Mouse (Mus musculus) small intestine, adult 10 weeks (tissue): ENCODE measurements around the gene Olfr571. TPM values are rescaled to one million over a fixed set of nuclear protein-coding genes. Genes with fewer than 3 reads are reported as not detected.

Source experiments
- polyA plus RNA-seq: library from polyadenylated mRNA; stranded (reverse); fragments of 350-450 nt; fragmentation: Illumina TruSeq; extraction: RNeasy Lipid Tissue Mini Kit (QIAGEN cat#74804); gene quantifications from one replicate; pipeline ENCODE4 v1.2.3, GENCODE M21; 2014; ENCODE audit warnings: low replicate concordance

Olfr571 gene
- polyA plus RNA-seq: not detected

GRCm38 (mm10) chr7:102917032-102917875, at the start of gene Olfr571:
Gene Olfr571, minus strand, starts transcription at chr7:102917536.

GRCm38 (mm10) chr7:102962360-102962759, 45.0 kb upstream of the Olfr571 start, which contains the start of gene Olfr576:
Gene Olfr576, plus strand, starts transcription at chr7:102962660.

GRCm38 (mm10) chr7:102958593-102958992, 41.3 kb upstream of the Olfr571 start, which contains the start of gene Olfr575:
Gene Olfr575, minus strand, starts transcription at chr7:102958775.

GRCm38 (mm10) chr7:102948167-102948566, 30.8 kb upstream of the Olfr571 start, which contains the start of gene Olfr574:
Gene Olfr574, plus strand, starts transcription at chr7:102948467.

GRCm38 (mm10) chr7:102942475-102942874, 25.1 kb upstream of the Olfr571 start, which contains the start of gene Olfr573-ps1:
Gene Olfr573-ps1, minus strand, starts transcription at chr7:102942575.

GRCm38 (mm10) chr7:102924109-102924508, 6.8 kb upstream of the Olfr571 start, which contains the start of gene Olfr572:
Gene Olfr572, plus strand, starts transcription at chr7:102924409.

GRCm38 (mm10) chr7:102890782-102891181, 26.6 kb downstream of the Olfr571 start, which contains the start of gene Olfr569:
Gene Olfr569, minus strand, starts transcription at chr7:102890882.

GRCm38 (mm10) chr7:102876822-102877221, 40.5 kb downstream of the Olfr571 start, which contains the start of gene Olfr568:
Gene Olfr568, plus strand, starts transcription at chr7:102877122.

GRCm38 (mm10) chr7:102858665-102859064, 58.7 kb downstream of the Olfr571 start, which contains the start of gene Olfr566:
Gene Olfr566, minus strand, starts transcription at chr7:102858765.

Other genes starting within 250 kb of the Olfr571 start
- gene Trim68, start 230.2 kb downstream of the Olfr571 start, polyA plus RNA-seq: 3.0 TPM
- not detected for gene Olfr557, start 221.6 kb downstream of the Olfr571 start, polyA plus RNA-seq
- 2.3 TPM for gene Olfr558, start 215.3 kb downstream of the Olfr571 start, polyA plus RNA-seq
- gene Olfr33, start 198.5 kb downstream of the Olfr571 start, polyA plus RNA-seq: not detected
- gene Olfr559, start 190.0 kb downstream of the Olfr571 start, polyA plus RNA-seq: not detected
- gene Olfr560, start 158.2 kb downstream of the Olfr571 start, polyA plus RNA-seq: 0.30 TPM
- 1.3 TPM for gene Olfr78, start 158.1 kb downstream of the Olfr571 start, polyA plus RNA-seq
- gene Olfr561, start 146.3 kb downstream of the Olfr571 start, polyA plus RNA-seq: 0.26 TPM
- gene Olfr564, start 114.1 kb downstream of the Olfr571 start, polyA plus RNA-seq: not detected
- not detected for gene Olfr566, start 58.8 kb downstream of the Olfr571 start, polyA plus RNA-seq
- gene Olfr568, start 40.4 kb downstream of the Olfr571 start, polyA plus RNA-seq: not detected
- not detected for gene Olfr569, start 26.7 kb downstream of the Olfr571 start, polyA plus RNA-seq
- gene Olfr570, start 23.0 kb downstream of the Olfr571 start, polyA plus RNA-seq: not detected
- not detected for gene Olfr572, start 6.9 kb upstream of the Olfr571 start, polyA plus RNA-seq
- not detected for gene Olfr573-ps1, start 25.0 kb upstream of the Olfr571 start, polyA plus RNA-seq
- gene Olfr574, start 30.9 kb upstream of the Olfr571 start, polyA plus RNA-seq: not detected
- not detected for gene Olfr575, start 41.2 kb upstream of the Olfr571 start, polyA plus RNA-seq
- not detected for gene Olfr576, start 45.1 kb upstream of the Olfr571 start, polyA plus RNA-seq
- not detected for gene Olfr577, start 58.4 kb upstream of the Olfr571 start, polyA plus RNA-seq
- gene Olfr578, start 71.8 kb upstream of the Olfr571 start, polyA plus RNA-seq: not detected
- not detected for gene Olfr582, start 120.5 kb upstream of the Olfr571 start, polyA plus RNA-seq
- not detected for gene Olfr583, start 133.8 kb upstream of the Olfr571 start, polyA plus RNA-seq
- not detected for gene Olfr584, start 164.3 kb upstream of the Olfr571 start, polyA plus RNA-seq
- not detected for gene Olfr585, start 180.2 kb upstream of the Olfr571 start, polyA plus RNA-seq
- gene Olfr586, start 208.1 kb upstream of the Olfr571 start, polyA plus RNA-seq: not detected
- not detected for gene Olfr588-ps1, start 223.3 kb upstream of the Olfr571 start, polyA plus RNA-seq
- gene Olfr589, start 238.8 kb upstream of the Olfr571 start, polyA plus RNA-seq: not detected